Mouse (Mus musculus): Measurements from ENCODE around the gene Abhd12b.

- TF ChIP-seq CTCF (IDR thresholded peaks at IDR 0.05; ENCODE audit: insufficient read depth, low read depth, low read length) (no peak), POLR2A (IDR thresholded peaks at IDR 0.05; ENCODE audit: insufficient read depth, low read depth, low read length) (no peak)
Measured at GRCm38 (mm10) chr12:70157292-70158066, 3.5 kb downstream of the Abhd12b start.
